In genomic region chr12:13769156-13769555, GRCm38 (mm10) we compare ENCODE assay signal across 22 mouse cellular contexts.
DNase-seq lines count a peak whose midpoint lies in the region; ATAC-seq and TF ChIP-seq lines count a peak whose summit lies in the region.
"Had no signal": no experiment of that assay in that cellular context is flagged by ENCODE, and none has a peak within 500 bp of the region (broad histone marks: within the 10 kb centered on the region; RNA-seq: fewer than 3 reads in every experiment).

No protein-coding gene starts in this region.

- TF ChIP-seq CTCF in midbrain, postnatal 0 days (IDR thresholded peaks at IDR 0.05) = no peak

- ATAC-seq in forebrain, embryonic 13.5 days = peak; percentile 71; the same call in 1 of the 2 replicates
- no peak for ATAC-seq in forebrain, embryonic 12.5 days (ENCODE audit: low FRiP score)
- ATAC-seq in midbrain, postnatal 0 days (ENCODE audit: low FRiP score) = no peak
- no peak for ATAC-seq in activated CD4-positive, CD25-positive, alpha-beta regulatory T cell, adult 4 months
- ATAC-seq: CD4-positive, CD25-positive, alpha-beta regulatory T cell, adult 4 months; intestine, embryonic 16.5 days had no signal

- DNase-seq in midbrain, postnatal 0 days (ENCODE audit: low spot score) = peak; percentile 26
- no peak for DNase-seq in midbrain, embryonic 10.5 days (ENCODE audit: low spot score)
- DNase-seq in layer of hippocampus, postnatal 14 days (ENCODE audit: low spot score in 2 of 2) = peak; percentile 21 to 88
- DNase-seq in urinary bladder, postnatal 14 days (ENCODE audit: low spot score) = no peak
- DNase-seq in heart, adult 9 months (ENCODE audit: low spot score in 2 of 2) = no peak
- DNase-seq: gastrocnemius, postnatal 10 days; heart, postnatal 10 days; kidney, postnatal 10 days; liver; lung, adult 18-20 months; spleen, adult 18-20 months; thymus, adult 2 months had no signal

- no peaks in the 10 kb centered on the region for H3K4me1 ChIP-seq in forebrain, embryonic 13.5 days
- H3K4me1 ChIP-seq in forebrain, embryonic 12.5 days = no peaks in the 10 kb centered on the region
- no peaks in the 10 kb centered on the region for H3K4me1 ChIP-seq in midbrain, postnatal 0 days (ENCODE audit: insufficient read depth, low read length)
- no peaks in the 10 kb centered on the region for H3K4me1 ChIP-seq in midbrain, embryonic 10.5 days
- H3K4me1 ChIP-seq: embryonic facial prominence, embryonic 15.5 days; midbrain, embryonic 12.5 days; stomach, embryonic 15.5 days had no signal

- no peak overlapping the region for H3K4me2 ChIP-seq in forebrain, embryonic 13.5 days
- no peak overlapping the region for H3K4me2 ChIP-seq in forebrain, embryonic 12.5 days
- no peak overlapping the region for H3K4me2 ChIP-seq in midbrain, postnatal 0 days (ENCODE audit: low read depth, low read length, poor library complexity, severe bottlenecking)
- H3K4me2 ChIP-seq: embryonic facial prominence, embryonic 15.5 days; hindbrain, embryonic 14.5 days; midbrain, embryonic 12.5 days; stomach, embryonic 15.5 days had no signal

- H3K4me3 ChIP-seq in forebrain, embryonic 13.5 days = no peak overlapping the region
- no peak overlapping the region for H3K4me3 ChIP-seq in forebrain, embryonic 12.5 days (replicated peaks)
- no peak overlapping the region for H3K4me3 ChIP-seq in midbrain, postnatal 0 days (ENCODE audit: low read depth, low read length)
- no peak overlapping the region for H3K4me3 ChIP-seq in midbrain, embryonic 10.5 days
- H3K4me3 ChIP-seq: embryonic facial prominence, embryonic 15.5 days; midbrain, embryonic 12.5 days; stomach, embryonic 15.5 days had no signal

- no peak overlapping the region for H3K27ac ChIP-seq in forebrain, embryonic 13.5 days
- H3K27ac ChIP-seq in forebrain, embryonic 12.5 days = no peak overlapping the region
- H3K27ac ChIP-seq in midbrain, postnatal 0 days (ENCODE audit: low read depth, low read length) = no peak overlapping the region
- H3K27ac ChIP-seq in midbrain, embryonic 10.5 days (replicated peaks) = no peak overlapping the region
- H3K27ac ChIP-seq: embryonic facial prominence, embryonic 15.5 days; hindbrain, embryonic 14.5 days; midbrain, embryonic 12.5 days; stomach, embryonic 15.5 days had no signal

- H3K9me3 ChIP-seq in forebrain, embryonic 13.5 days (replicated peaks) = no peaks in the 10 kb centered on the region
- no peaks in the 10 kb centered on the region for H3K9me3 ChIP-seq in forebrain, embryonic 12.5 days
- no peaks in the 10 kb centered on the region for H3K9me3 ChIP-seq in midbrain, postnatal 0 days (ENCODE audit: low read length)
- no peaks in the 10 kb centered on the region for H3K9me3 ChIP-seq in midbrain, embryonic 10.5 days (replicated peaks)
- H3K9me3 ChIP-seq: embryonic facial prominence, embryonic 15.5 days; G1E; midbrain, embryonic 12.5 days; stomach, embryonic 15.5 days had no signal

- 78% methylated on average over 4 of the region's 4 CpGs for WGBS in forebrain, embryonic 13.5 days
- WGBS in forebrain, embryonic 12.5 days = 85% methylated on average over 4 of the region's 4 CpGs
- WGBS in midbrain, postnatal 0 days = 79% methylated on average over 4 of the region's 4 CpGs
- 91% methylated on average over 3 of the region's 4 CpGs for WGBS in midbrain, embryonic 10.5 days

- H3K36me3 ChIP-seq in forebrain, embryonic 13.5 days (ENCODE audit: poor library complexity, severe bottlenecking) = no peaks in the 10 kb centered on the region
- H3K36me3 ChIP-seq in forebrain, embryonic 12.5 days (replicated peaks) = no peaks in the 10 kb centered on the region
- no peaks in the 10 kb centered on the region for H3K36me3 ChIP-seq in midbrain, postnatal 0 days (ENCODE audit: insufficient read depth, low read length)
- no peaks in the 10 kb centered on the region for H3K36me3 ChIP-seq in midbrain, embryonic 10.5 days
- H3K36me3 ChIP-seq: embryonic facial prominence, embryonic 15.5 days; G1E; midbrain, embryonic 12.5 days; stomach, embryonic 15.5 days had no signal

- H3K27me3 ChIP-seq in forebrain, embryonic 13.5 days = no peaks in the 10 kb centered on the region
- no peaks in the 10 kb centered on the region for H3K27me3 ChIP-seq in forebrain, embryonic 12.5 days
- no peaks in the 10 kb centered on the region for H3K27me3 ChIP-seq in midbrain, postnatal 0 days (ENCODE audit: insufficient read depth, low read length)
- no peaks in the 10 kb centered on the region for H3K27me3 ChIP-seq in midbrain, embryonic 10.5 days (ENCODE audit: low read depth, poor library complexity, severe bottlenecking)
- H3K27me3 ChIP-seq: embryonic facial prominence, embryonic 15.5 days; midbrain, embryonic 12.5 days; stomach, embryonic 15.5 days had no signal

- H3K9ac ChIP-seq in forebrain, embryonic 13.5 days = no peak overlapping the region
- no peak overlapping the region for H3K9ac ChIP-seq in forebrain, embryonic 12.5 days
- H3K9ac ChIP-seq in midbrain, postnatal 0 days (replicated peaks; ENCODE audit: low read length, poor library complexity, severe bottlenecking) = no peak overlapping the region
- H3K9ac ChIP-seq: embryonic facial prominence, embryonic 15.5 days; hindbrain, embryonic 14.5 days; midbrain, embryonic 12.5 days; stomach, embryonic 15.5 days had no signal

Comparison
In these comparisons a context has a peak if more than half of its experiments do, and no peak if none do; other contexts are left out.
1. DNase-seq: peak in midbrain, postnatal 0 days (single experiment) and layer of hippocampus, postnatal 14 days (2 of 2); none in midbrain, embryonic 10.5 days (single experiment), urinary bladder, postnatal 14 days (single experiment) and heart, adult 9 months (0 of 2).